Mouse (Mus musculus): Measurements from ENCODE around the gene Gm20219. TPM values are rescaled to one million over a fixed set of nuclear protein-coding genes. Genes with fewer than 3 reads are reported as not detected.

Gm20219 gene
- polyA plus RNA-seq, 1 experiment: 0.28 TPM

GRCm38 (mm10) chr17:56583071-56583470, 28.9 kb upstream of the Gm20219 start:
- peaks cover 86% of the 10 kb centered on the region for H3K79me2 ChIP-seq (ENCODE audit: control insufficient read depth, insufficient read depth)
- no peaks in the 10 kb centered on the region for H3K27me3 ChIP-seq (ENCODE audit: control insufficient read depth, insufficient read depth, insufficient read length)
- H3K4me3 ChIP-seq: peak overlapping the region; percentile 97
- H3K4me2 ChIP-seq (ENCODE audit: low read depth): peak overlapping the region; percentile 93
- H3ac ChIP-seq (ENCODE audit: control insufficient read depth, insufficient read length): peak overlapping the region; percentile 85
- TF ChIP-seq MYOG (IDR thresholded peaks at IDR 0.05; ENCODE audit: control insufficient read depth in 1 of 3, insufficient read depth in 1 of 3, insufficient read length in 2 of 3, low read depth in 2 of 3): no peak
- TF ChIP-seq SRF (IDR thresholded peaks at IDR 0.05; ENCODE audit: control insufficient read depth, insufficient read length, low read depth): no peak
- H3K36me3 ChIP-seq (ENCODE audit: control insufficient read depth, insufficient read depth): peaks cover 42% of the 10 kb centered on the region

- no peak for TF ChIP-seq MAX (IDR thresholded peaks at IDR 0.05; ENCODE audit: low read depth)
- TF ChIP-seq MYOD1 (IDR thresholded peaks at IDR 0.05; ENCODE audit: control insufficient read depth in 1 of 3, insufficient read length in 2 of 3, low read depth in 2 of 3): no peak
- no peak for TF ChIP-seq TCF12 (IDR thresholded peaks at IDR 0.05; ENCODE audit: insufficient read depth, poor library complexity, severe bottlenecking)
- TF ChIP-seq CEBPB (IDR thresholded peaks at IDR 0.05; ENCODE audit: insufficient read depth, poor library complexity, severe bottlenecking): no peak
- no peak for TF ChIP-seq E2F4 (IDR thresholded peaks at IDR 0.05; ENCODE audit: insufficient read depth)
- TF ChIP-seq USF1 (IDR thresholded peaks at IDR 0.05; ENCODE audit: low read depth): no peak
- TF ChIP-seq MYOG (IDR thresholded peaks at IDR 0.05; ENCODE audit: control insufficient read depth in 1 of 3, insufficient read depth in 1 of 3, insufficient read length in 2 of 3, low read depth in 2 of 3): no peak
- TF ChIP-seq POLR2A (IDR thresholded peaks at IDR 0.05; ENCODE audit: insufficient read length, low read depth): no peak
Observed at GRCm38 (mm10) chr17:56572939-56573338, 18.8 kb upstream of the Gm20219 start.

GRCm38 (mm10) chr17:56572154-56572553, 18.0 kb upstream of the Gm20219 start:
- H3K4me2 ChIP-seq (ENCODE audit: low read depth): no peak overlapping the region
- no peaks in the 10 kb centered on the region for H3K27me3 ChIP-seq (ENCODE audit: control insufficient read depth, insufficient read depth, insufficient read length)
- TF ChIP-seq TCF12 (IDR thresholded peaks at IDR 0.05; ENCODE audit: insufficient read depth, poor library complexity, severe bottlenecking): no peak
- no peak for TF ChIP-seq SRF (IDR thresholded peaks at IDR 0.05; ENCODE audit: control insufficient read depth, insufficient read length, low read depth)
- TF ChIP-seq POLR2A (IDR thresholded peaks at IDR 0.05; ENCODE audit: insufficient read length, low read depth): no peak
- TF ChIP-seq REST (IDR thresholded peaks at IDR 0.05; ENCODE audit: insufficient read depth, insufficient read length): no peak
- TF ChIP-seq CEBPB (IDR thresholded peaks at IDR 0.05; ENCODE audit: insufficient read depth, poor library complexity, severe bottlenecking): no peak
- no peaks in the 10 kb centered on the region for H3K79me2 ChIP-seq (ENCODE audit: control insufficient read depth, insufficient read depth)
- H3ac ChIP-seq (ENCODE audit: control insufficient read depth, insufficient read length): no peak overlapping the region
- H3K4me3 ChIP-seq: no peak overlapping the region
- peaks cover 51% of the 10 kb centered on the region for H3K36me3 ChIP-seq (ENCODE audit: control insufficient read depth, insufficient read depth)

More at GRCm38 (mm10) chr17:56572939-56573338, 18.8 kb upstream of the Gm20219 start:
- Histone ChIP-seq H3ac (ENCODE audit: control insufficient read depth, insufficient read length) (no peak overlapping the region), H3K27me3 (ENCODE audit: control insufficient read depth, insufficient read depth, insufficient read length) (no peaks in the 10 kb centered on the region), H3K36me3 (ENCODE audit: control insufficient read depth, insufficient read depth) (peaks cover 48% of the 10 kb centered on the region), H3K4me2 (ENCODE audit: low read depth) (no peak overlapping the region), H3K79me2 (ENCODE audit: control insufficient read depth, insufficient read depth) (peaks cover 5% of the 10 kb centered on the region), H3K4me3 (no peak overlapping the region)

GRCm38 (mm10) chr17:56570287-56570686, 16.1 kb upstream of the Gm20219 start:
- H3K27me3 ChIP-seq (ENCODE audit: control insufficient read depth, insufficient read depth, insufficient read length): no peaks in the 10 kb centered on the region
- H3K36me3 ChIP-seq (ENCODE audit: control insufficient read depth, insufficient read depth): peaks cover 49% of the 10 kb centered on the region
- TF ChIP-seq MAX (IDR thresholded peaks at IDR 0.05; ENCODE audit: low read depth) (no peak), MYOD1 (IDR thresholded peaks at IDR 0.05; ENCODE audit: control insufficient read depth in 1 of 3, insufficient read length in 2 of 3, low read depth in 2 of 3) (peak in 2 of 3 experiments; percentile 28 to 70), REST (IDR thresholded peaks at IDR 0.05; ENCODE audit: insufficient read depth, insufficient read length) (no peak), MYOG (IDR thresholded peaks at IDR 0.05; ENCODE audit: control insufficient read depth in 1 of 3, insufficient read depth in 1 of 3, insufficient read length in 2 of 3, low read depth in 2 of 3) (peak in 1 of 3 experiments; percentile 80), POLR2A (IDR thresholded peaks at IDR 0.05; ENCODE audit: insufficient read length, low read depth) (no peak), SRF (IDR thresholded peaks at IDR 0.05; ENCODE audit: control insufficient read depth, insufficient read length, low read depth) (no peak)
- no peak overlapping the region for H3K4me2 ChIP-seq (ENCODE audit: low read depth)
- no peaks in the 10 kb centered on the region for H3K79me2 ChIP-seq (ENCODE audit: control insufficient read depth, insufficient read depth)
- no peak overlapping the region for H3K4me3 ChIP-seq
- no peak overlapping the region for H3ac ChIP-seq (ENCODE audit: control insufficient read depth, insufficient read length)

GRCm38 (mm10) chr17:56567370-56567769, 13.2 kb upstream of the Gm20219 start:
- H3K4me3 ChIP-seq: no peak overlapping the region
- TF ChIP-seq CEBPB (IDR thresholded peaks at IDR 0.05; ENCODE audit: insufficient read depth, poor library complexity, severe bottlenecking) (no peak), REST (IDR thresholded peaks at IDR 0.05; ENCODE audit: insufficient read depth, insufficient read length) (no peak), POLR2AphosphoS2 (IDR thresholded peaks at IDR 0.05; ENCODE audit: insufficient read length, low read depth) (peak; percentile 40), POLR2A (IDR thresholded peaks at IDR 0.05; ENCODE audit: insufficient read length, low read depth) (no peak)
- H3K4me2 ChIP-seq (ENCODE audit: low read depth): no peak overlapping the region
- H3K36me3 ChIP-seq (ENCODE audit: control insufficient read depth, insufficient read depth): peaks cover 46% of the 10 kb centered on the region
- H3K27me3 ChIP-seq (ENCODE audit: control insufficient read depth, insufficient read depth, insufficient read length): no peaks in the 10 kb centered on the region
- no peaks in the 10 kb centered on the region for H3K79me2 ChIP-seq (ENCODE audit: control insufficient read depth, insufficient read depth)
- no peak overlapping the region for H3ac ChIP-seq (ENCODE audit: control insufficient read depth, insufficient read length)

- H3K36me3 ChIP-seq (ENCODE audit: control insufficient read depth, insufficient read depth): peaks cover 46% of the 10 kb centered on the region
- H3K4me3 ChIP-seq: no peak overlapping the region
- TF ChIP-seq USF1 (IDR thresholded peaks at IDR 0.05; ENCODE audit: low read depth) (no peak), MAX (IDR thresholded peaks at IDR 0.05; ENCODE audit: low read depth) (no peak), REST (IDR thresholded peaks at IDR 0.05; ENCODE audit: insufficient read depth, insufficient read length) (no peak), MYOD1 (IDR thresholded peaks at IDR 0.05; ENCODE audit: control insufficient read depth in 1 of 3, insufficient read length in 2 of 3, low read depth in 2 of 3) (peak in 1 of 3 experiments; percentile 11), MYOG (IDR thresholded peaks at IDR 0.05; ENCODE audit: control insufficient read depth in 1 of 3, insufficient read depth in 1 of 3, insufficient read length in 2 of 3, low read depth in 2 of 3) (peak in 1 of 3 experiments; percentile 30), TCF3 (IDR thresholded peaks at IDR 0.05; ENCODE audit: insufficient read length, low read depth) (no peak), POLR2AphosphoS2 (IDR thresholded peaks at IDR 0.05; ENCODE audit: insufficient read length, low read depth) (no peak), SRF (IDR thresholded peaks at IDR 0.05; ENCODE audit: control insufficient read depth, insufficient read length, low read depth) (no peak), CEBPB (IDR thresholded peaks at IDR 0.05; ENCODE audit: insufficient read depth, poor library complexity, severe bottlenecking) (no peak), E2F4 (IDR thresholded peaks at IDR 0.05; ENCODE audit: insufficient read depth) (no peak), TCF12 (IDR thresholded peaks at IDR 0.05; ENCODE audit: insufficient read depth, poor library complexity, severe bottlenecking) (no peak), POLR2A (IDR thresholded peaks at IDR 0.05; ENCODE audit: insufficient read length, low read depth) (no peak)
- no peaks in the 10 kb centered on the region for H3K27me3 ChIP-seq (ENCODE audit: control insufficient read depth, insufficient read depth, insufficient read length)
- no peak overlapping the region for H3ac ChIP-seq (ENCODE audit: control insufficient read depth, insufficient read length)
- no peaks in the 10 kb centered on the region for H3K79me2 ChIP-seq (ENCODE audit: control insufficient read depth, insufficient read depth)
- no peak overlapping the region for H3K4me2 ChIP-seq (ENCODE audit: low read depth)
Observed at GRCm38 (mm10) chr17:56566918-56567317, 12.7 kb upstream of the Gm20219 start.
